Mouse (Mus musculus) kidney, postnatal 25 days (tissue): ENCODE data around the gene Olfr995.

ENCODE experiments used
- DNase-seq, 2 experiments: peaks; one replicate each; pipeline ENCODE4 v3.0.0; 2021; ENCODE audit warnings: mixed read lengths in 2 of 2

Olfr995 gene

GRCm38 (mm10) chr2:85443539-85443938, at the start of gene Olfr995:
TSS of gene Olfr995 (minus strand) at chr2:85443639.
- no peak for DNase-seq

- no peak for DNase-seq
These were observed 47.0 kb upstream of the Olfr995 start for GRCm38 (mm10) chr2:85490396-85490795.

- DNase-seq: peak; percentile 2 to 37
These were observed 23.4 kb upstream of the Olfr995 start for GRCm38 (mm10) chr2:85466801-85467325.

- no peak for DNase-seq
These were observed 893 bp downstream of the Olfr995 start for GRCm38 (mm10) chr2:85442546-85442945.

GRCm38 (mm10) chr2:85436351-85436750, 7.1 kb downstream of the Olfr995 start, which contains the start of gene Olfr994:
TSS of gene Olfr994 (minus strand) at chr2:85436451.
- DNase-seq: no peak

GRCm38 (mm10) chr2:85425893-85426292, 17.5 kb downstream of the Olfr995 start:
- DNase-seq: no peak

- DNase-seq: no peak
These were observed 28.7 kb downstream of the Olfr995 start, which contains the start of gene Olfr993 for GRCm38 (mm10) chr2:85414777-85415176. TSS of gene Olfr993 (minus strand) at chr2:85414877.

GRCm38 (mm10) chr2:85409369-85409768, 34.1 kb downstream of the Olfr995 start, which contains the start of gene Olfr992:
TSS of gene Olfr992 (minus strand) at chr2:85409469.
- no peak for DNase-seq
